Mouse (Mus musculus) forebrain, embryonic 11.5 days (tissue): ENCODE results near the gene Rabep2. TPM values are rescaled to one million over a fixed set of nuclear protein-coding genes. Genes with fewer than 3 reads are reported as not detected.
"Not testable (repeated sequence)": the region's sequence is repeated elsewhere in the genome, so short reads cannot be mapped to it uniquely, and the experiment has no call there.

Experiments
- ATAC-seq: fragments of 200-750 bp; cut with Nextera tagmentation; replicated peaks from 2 replicates; pipeline ENCODE4 v1.8.0; 2017; ENCODE audit warnings: moderate TSS enrichment; ENCODE audit not compliant: low FRiP score
- DNase-seq: peaks from one replicate; pipeline ENCODE4 v3.0.0-alpha.2; 2017; ENCODE audit warnings: low spot score
- H3K27ac ChIP-seq: fragments of 300-500 bp; sonication (generic); 2 replicates; pipeline ENCODE4 v1.5.1; 2014; ENCODE audit warnings: low read depth, low read length
- H3K27me3 ChIP-seq: fragments of 300-500 bp; sonication (generic); 2 replicates; pipeline ENCODE4 v1.6.1; 2014; ENCODE audit warnings: mild to moderate bottlenecking, low read length, mixed read lengths; ENCODE audit not compliant: control insufficient read depth, insufficient read depth
- H3K36me3 ChIP-seq: fragments of 300-500 bp; sonication (generic); 2 replicates; pipeline ENCODE4 v1.6.1; 2014; ENCODE audit warnings: mild to moderate bottlenecking, low read length, moderate library complexity, mixed read lengths; ENCODE audit not compliant: control insufficient read depth, insufficient read depth
- H3K4me1 ChIP-seq: fragments of 300-500 bp; sonication (generic); replicated peaks from 2 replicates; pipeline ENCODE4 v1.6.1; 2014; ENCODE audit warnings: low read length, mixed read lengths; ENCODE audit not compliant: control insufficient read depth, insufficient read depth
- H3K4me2 ChIP-seq: fragments of 300-500 bp; sonication (generic); 2 replicates; pipeline ENCODE4 v1.6.1; 2014; ENCODE audit warnings: low read depth, mild to moderate bottlenecking, low read length, moderate library complexity, mixed read lengths; ENCODE audit not compliant: severe bottlenecking
- H3K4me3 ChIP-seq: fragments of 300-500 bp; sonication (generic); 2 replicates; pipeline ENCODE4 v1.5.1; 2014; ENCODE audit warnings: low read depth, low read length
- H3K9ac ChIP-seq: fragments of 300-500 bp; sonication (generic); 2 replicates; pipeline ENCODE4 v1.6.1; 2014; ENCODE audit warnings: low read length
- H3K9me3 ChIP-seq: fragments of 300-500 bp; sonication (generic); 2 replicates; pipeline ENCODE4 v1.6.1; 2016; ENCODE audit warnings: low read length, mixed read lengths; ENCODE audit not compliant: control insufficient read depth
- WGBS: fragments of 180-500 bp; shearing (Covaris S2); extraction: QIAGEN DNeasy Blood & Tissue Kit; methylation state at CpG from one replicate; pipeline ENCODE4 v1.1.7; 2014; 5-methylcytosine and 5-hydroxymethylcytosine counted together
- polyA plus RNA-seq: library from polyadenylated mRNA; unstranded; fragments of >200 nt; fragmentation: Nextera tagmentation; extraction: Ambion mirVana; gene quantifications from 2 replicates; pipeline ENCODE4 v1.2.1, GENCODE M21; 2014

Rabep2 gene
- polyA plus RNA-seq, 1 experiment from 2014 or later, result 24.8 TPM

DNA sequence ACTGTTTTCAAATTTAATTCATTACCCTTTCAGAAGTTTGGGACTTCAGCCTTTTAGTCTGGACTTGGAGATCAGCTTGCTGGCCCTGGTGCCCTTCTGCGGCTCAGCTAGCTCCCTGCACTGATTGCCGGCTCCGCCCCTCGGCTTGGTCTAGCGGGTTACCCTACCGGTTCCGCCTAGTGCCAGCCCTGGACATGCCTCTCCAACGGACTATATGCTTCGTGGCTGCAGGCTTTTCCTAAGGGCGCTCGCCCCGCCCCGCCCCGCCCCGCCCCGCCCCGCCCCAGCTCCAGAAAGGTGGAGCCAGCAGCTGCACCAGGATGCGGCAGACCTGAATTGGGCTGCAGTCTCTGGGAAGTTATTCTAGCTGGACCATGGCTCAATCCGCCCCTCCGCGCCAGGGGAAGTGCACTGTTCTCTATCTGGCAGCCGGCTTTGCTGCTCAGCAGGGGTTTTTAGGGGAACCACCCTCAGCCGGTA is 53.9 kb downstream of the Rabep2 start:
- H3K27me3 ChIP-seq, result no peaks in the 10 kb centered on the region
- no peaks in the 10 kb centered on the region; the same call in 1 of the 2 replicates for H3K9me3 ChIP-seq
- H3K4me3 ChIP-seq, result peak overlapping the region; percentile 12; the same call in 1 of the 2 replicates
- DNase-seq, result peak; percentile 91
- H3K27ac ChIP-seq, result peak overlapping the region; percentile 37; the same call in 1 of the 2 replicates
- WGBS, result under 1% methylated on average over 22 of the region's 23 CpGs
- peak overlapping the region; percentile 43 for H3K9ac ChIP-seq
- no peaks in the 10 kb centered on the region for H3K4me1 ChIP-seq
- no peaks in the 10 kb centered on the region for H3K36me3 ChIP-seq
- ATAC-seq, result peak; percentile 84
- H3K4me2 ChIP-seq, result peak overlapping the region; percentile 50

GRCm38 (mm10) chr7:126487052-126487483 is 58.5 kb downstream of the Rabep2 start, which contains the start of gene Tufm:
Tufm (plus strand) TSS chr7:126487361.
- Histone ChIP-seq H3K4me1 (peaks cover 3% of the 10 kb centered on the region; the same call in 1 of the 2 replicates), H3K4me2 (peak within 1 kb of the TSS; percentile 94), H3K36me3 (peaks cover 3% of the 10 kb centered on the region; the same call in 1 of the 2 replicates), H3K27me3 (no peaks in the 10 kb centered on the region), H3K4me3 (peak within 1 kb of the TSS; percentile 59), H3K9ac (peak within 1 kb of the TSS; percentile 64), H3K27ac (peak within 1 kb of the TSS; percentile 32; the same call in 1 of the 2 replicates), H3K9me3 (no peaks in the 10 kb centered on the region)
- WGBS, result under 1% methylated on average over 32 of the region's 32 CpGs
- ATAC-seq, result peak; percentile 93
- DNase-seq, result peak; percentile 96

DNA sequence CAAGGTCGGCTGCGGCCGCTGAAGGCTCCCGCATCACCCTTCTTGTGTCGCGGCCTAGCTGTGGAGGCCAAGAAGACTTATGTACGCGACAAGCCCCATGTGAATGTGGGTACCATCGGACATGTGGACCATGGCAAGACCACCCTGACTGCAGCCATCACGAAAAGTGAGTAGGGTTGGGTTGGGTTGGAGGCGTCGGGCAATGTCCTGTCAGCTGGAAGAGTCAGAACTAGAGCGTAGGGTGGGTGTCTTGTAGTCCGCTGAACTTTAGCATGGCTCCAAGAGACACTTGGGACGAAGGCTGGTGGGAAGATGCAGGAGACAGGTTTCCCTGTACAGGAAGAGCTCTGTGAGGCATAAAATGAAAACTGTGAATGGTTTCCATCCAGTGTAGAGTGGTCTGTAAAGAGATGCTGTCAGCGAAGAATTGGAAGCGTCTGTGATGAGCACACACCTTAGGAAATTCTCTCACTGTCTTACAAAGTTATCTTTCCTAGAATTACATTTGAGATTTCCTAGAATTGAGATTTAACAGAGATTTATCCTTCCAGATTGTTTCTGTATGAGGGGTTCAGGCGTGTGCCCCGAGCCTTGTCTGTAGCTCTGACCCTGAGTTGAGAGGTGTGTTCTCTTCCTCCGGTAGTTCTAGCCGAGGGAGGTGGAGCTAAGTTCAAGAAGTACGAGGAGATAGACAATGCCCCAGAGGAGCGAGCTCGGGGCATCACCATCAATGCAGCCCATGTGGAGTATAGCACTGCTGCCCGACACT is 59.2 kb downstream of the Rabep2 start:
- not testable (repeated sequence) for H3K27me3 ChIP-seq, ATAC-seq, H3K27ac ChIP-seq, H3K36me3 ChIP-seq, DNase-seq, H3K9me3 ChIP-seq, H3K4me1 ChIP-seq
- 21% methylated on average over 22 of the region's 25 CpGs for WGBS
- Histone ChIP-seq H3K4me3 (peak overlapping the region; percentile 59), H3K4me2 (peak overlapping the region; percentile 94), H3K9ac (peak overlapping the region; percentile 64)

- H3K4me2 ChIP-seq, result no peak overlapping the region
- H3K4me3 ChIP-seq, result no peak overlapping the region
- ATAC-seq, result no peak
- H3K27ac ChIP-seq, result no peak overlapping the region
- H3K4me1 ChIP-seq, result peaks cover 3% of the 10 kb centered on the region; the same call in 1 of the 2 replicates
- no peak overlapping the region for H3K9ac ChIP-seq
- no peaks in the 10 kb centered on the region for H3K27me3 ChIP-seq
- peaks cover 32% of the 10 kb centered on the region for H3K36me3 ChIP-seq
- DNase-seq, result no peak
- 78% methylated on average over 1 of the region's 1 CpGs for WGBS
- no peaks in the 10 kb centered on the region for H3K9me3 ChIP-seq
These were observed 62.4 kb downstream of the Rabep2 start for GRCm38 (mm10) chr7:126491005-126491404.

DNA sequence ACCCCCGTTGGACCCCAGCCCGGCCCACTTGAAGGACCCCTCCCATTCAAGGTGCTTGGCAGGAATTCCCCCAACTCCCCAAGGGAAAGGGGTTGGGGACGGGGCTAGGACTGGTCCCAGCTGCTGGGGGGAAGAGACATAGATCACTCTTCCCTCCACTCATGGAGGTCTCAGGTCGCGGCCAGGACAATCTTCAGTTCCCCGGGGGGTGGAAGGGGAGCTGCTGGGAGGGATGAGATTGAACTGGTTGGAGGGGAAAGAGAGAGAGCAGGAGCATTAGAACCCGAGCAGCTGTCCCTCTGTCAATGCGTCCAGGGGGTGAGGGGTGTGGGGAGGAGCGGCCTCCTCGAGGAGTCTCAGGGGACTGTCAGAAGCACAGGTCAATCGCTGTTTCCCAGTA is 63.4 kb downstream of the Rabep2 start:
- H3K27ac ChIP-seq, result no peak overlapping the region
- H3K4me2 ChIP-seq, result no peak overlapping the region
- no peaks in the 10 kb centered on the region for H3K9me3 ChIP-seq
- H3K4me1 ChIP-seq, result peaks cover 3% of the 10 kb centered on the region; the same call in 1 of the 2 replicates
- ATAC-seq, result no peak
- H3K9ac ChIP-seq, result no peak overlapping the region
- 69% methylated on average over 11 of the region's 11 CpGs for WGBS
- DNase-seq, result no peak
- H3K27me3 ChIP-seq, result no peaks in the 10 kb centered on the region
- H3K4me3 ChIP-seq, result no peak overlapping the region
- peaks cover 38% of the 10 kb centered on the region for H3K36me3 ChIP-seq

- ATAC-seq, result no peak
- H3K9ac ChIP-seq, result no peak overlapping the region
- no peak for DNase-seq
- H3K9me3 ChIP-seq, result no peaks in the 10 kb centered on the region
- peaks cover 51% of the 10 kb centered on the region for H3K36me3 ChIP-seq
- no peaks in the 10 kb centered on the region for H3K27me3 ChIP-seq
- H3K27ac ChIP-seq, result no peak overlapping the region
- no peak overlapping the region for H3K4me3 ChIP-seq
- 92% methylated on average over 6 of the region's 6 CpGs for WGBS
- no peak overlapping the region for H3K4me2 ChIP-seq
- no peaks in the 10 kb centered on the region for H3K4me1 ChIP-seq
These were observed 65.6 kb downstream of the Rabep2 start for GRCm38 (mm10) chr7:126494120-126494519.

GRCm38 (mm10) chr7:126496475-126496874 is 67.9 kb downstream of the Rabep2 start:
- 90% methylated on average over 5 of the region's 5 CpGs for WGBS

GRCm38 (mm10) chr7:126497966-126498365 is 69.4 kb downstream of the Rabep2 start:
- no peak overlapping the region for H3K27ac ChIP-seq
- H3K9me3 ChIP-seq, result no peaks in the 10 kb centered on the region
- no peak for DNase-seq
- H3K4me2 ChIP-seq, result no peak overlapping the region
- no peak overlapping the region for H3K9ac ChIP-seq
- 93% methylated on average over 12 of the region's 12 CpGs for WGBS
- no peak overlapping the region for H3K4me3 ChIP-seq
- ATAC-seq, result no peak
- H3K4me1 ChIP-seq, result no peaks in the 10 kb centered on the region
- no peaks in the 10 kb centered on the region for H3K27me3 ChIP-seq
- H3K36me3 ChIP-seq, result peaks cover 57% of the 10 kb centered on the region

More at GRCm38 (mm10) chr7:126496475-126496874, 67.9 kb downstream of the Rabep2 start:
- no peak overlapping the region for H3K4me2 ChIP-seq
- H3K4me3 ChIP-seq, result no peak overlapping the region
- H3K27ac ChIP-seq, result no peak overlapping the region
- H3K27me3 ChIP-seq, result no peaks in the 10 kb centered on the region
- H3K36me3 ChIP-seq, result peaks cover 66% of the 10 kb centered on the region
- no peaks in the 10 kb centered on the region for H3K9me3 ChIP-seq
- DNase-seq (no peak), ATAC-seq (no peak)
- H3K4me1 ChIP-seq, result no peaks in the 10 kb centered on the region
- no peak overlapping the region; the same call in 1 of the 2 replicates for H3K9ac ChIP-seq
